Mouse (Mus musculus) left cerebral cortex, adult 11 months (tissue): ENCODE measurements around the gene Zfp276.
A peak's percentile ranks its signal among the peaks of the same experiment; 100 is the strongest.
"Not testable (repeated sequence)": the region's sequence is repeated elsewhere in the genome, so short reads cannot be mapped to it uniquely, and the experiment has no call there.

Experiments used
- DNase-seq: peaks from one replicate; pipeline ENCODE4 v3.0.0; 2022; ENCODE audit warnings: low spot score

The Zfp276 gene

GRCm38 (mm10) chr8:123254099-123254885, at the start of gene Zfp276, which contains the start of gene Vps9d1:
Gene Zfp276 (plus strand): TSS chr8:123254195.
Gene Vps9d1 (minus strand): TSS chr8:123254348.
- peak; percentile 61 for DNase-seq

- DNase-seq = no peak
These were observed 42.1 kb upstream of the Zfp276 start for GRCm38 (mm10) chr8:123211876-123212275.

GRCm38 (mm10) chr8:123212321-123213117, 41.5 kb upstream of the Zfp276 start, which contains the start of the genes Chmp1a and Spata33:
Gene Chmp1a (minus strand): TSS chr8:123212763.
Gene Spata33 (plus strand): TSS chr8:123212832.
- peak; percentile 82 for DNase-seq

- DNase-seq = no peak
These were observed 40.8 kb upstream of the Zfp276 start for GRCm38 (mm10) chr8:123213118-123213772.

- no peak for DNase-seq
These were observed 38.6 kb upstream of the Zfp276 start for GRCm38 (mm10) chr8:123215430-123215829.

- DNase-seq = no peak
These were observed 33.1 kb upstream of the Zfp276 start for GRCm38 (mm10) chr8:123220917-123221316.

GRCm38 (mm10) chr8:123224278-123225266, 29.4 kb upstream of the Zfp276 start, which contains the start of gene Cdk10:
Gene Cdk10 (plus strand): TSS chr8:123224842.
- DNase-seq = peak; percentile 86

- DNase-seq = no peak
These were observed 25.6 kb upstream of the Zfp276 start for GRCm38 (mm10) chr8:123228416-123228815.

GRCm38 (mm10) chr8:123230326-123230725, 23.7 kb upstream of the Zfp276 start:
- not testable (repeated sequence) for DNase-seq

GRCm38 (mm10) chr8:123231742-123232141, 22.3 kb upstream of the Zfp276 start:
- DNase-seq = no peak

GRCm38 (mm10) chr8:123232553-123232952, 21.4 kb upstream of the Zfp276 start:
- DNase-seq = no peak

GRCm38 (mm10) chr8:123233300-123233699, 20.7 kb upstream of the Zfp276 start:
- DNase-seq = no peak

- DNase-seq = no peak
These were observed 20.2 kb upstream of the Zfp276 start for GRCm38 (mm10) chr8:123233760-123234159.

GRCm38 (mm10) chr8:123234918-123235519, 19.0 kb upstream of the Zfp276 start:
- DNase-seq = peak; percentile 82

- DNase-seq = peak; percentile 82
These were observed 18.2 kb upstream of the Zfp276 start, which contains the start of gene Spata2l for GRCm38 (mm10) chr8:123235520-123236497. Gene Spata2l (minus strand): TSS chr8:123236233.

GRCm38 (mm10) chr8:123239398-123239797, 14.6 kb upstream of the Zfp276 start:
- no peak for DNase-seq

GRCm38 (mm10) chr8:123242107-123242923, 11.7 kb upstream of the Zfp276 start:
- no peak for DNase-seq

GRCm38 (mm10) chr8:123243053-123243452, 10.9 kb upstream of the Zfp276 start:
- no peak for DNase-seq
